Mouse (Mus musculus): Measurements from ENCODE around the gene Ccdc6. TPM values are rescaled to one million over a fixed set of nuclear protein-coding genes. Genes with fewer than 3 reads are reported as not detected.

Ccdc6 gene
- polyA plus RNA-seq, 1 experiment from 2014 or later, result 20.8 TPM

DNA sequence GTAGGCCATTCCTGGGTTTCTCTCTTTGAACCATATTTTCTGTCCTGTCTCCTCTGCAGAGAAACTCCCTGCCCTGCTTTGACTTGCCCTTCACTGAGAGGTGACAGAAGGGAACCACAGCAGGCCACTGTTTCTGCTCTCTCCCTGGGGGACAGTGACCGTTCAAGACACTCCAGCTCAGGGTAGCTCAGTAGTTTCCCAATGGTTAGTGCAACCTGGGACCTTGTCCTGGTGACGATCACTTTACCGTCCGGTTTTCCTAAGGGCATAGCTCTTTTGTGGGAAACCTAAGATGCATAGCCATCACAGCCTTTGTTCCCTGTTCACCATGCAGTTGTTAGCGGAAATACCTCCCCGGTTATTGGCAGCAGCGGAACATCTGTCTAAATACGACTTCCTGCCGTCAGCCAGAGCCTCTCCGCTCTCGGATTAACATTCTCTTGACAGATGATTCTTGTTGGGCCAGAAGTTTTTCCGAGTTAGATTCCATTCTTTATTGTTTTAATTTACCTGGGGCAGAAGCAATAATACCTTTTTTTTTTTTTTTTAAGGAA, 55.3 kb downstream of the Ccdc6 start:
- H3K27me3 ChIP-seq (ENCODE audit: control insufficient read depth, insufficient read depth, low read length), result no peaks in the 10 kb centered on the region
- H3K9ac ChIP-seq (replicated peaks; ENCODE audit: low read length), result no peak overlapping the region
- DNase-seq (ENCODE audit: low spot score) (peak; percentile 53), ATAC-seq (replicated peaks; ENCODE audit: insufficient number of reproducible peaks, low FRiP score, low TSS enrichment, low read depth) (no peak)
- H3K9me3 ChIP-seq (replicated peaks; ENCODE audit: control insufficient read depth, low read length), result no peaks in the 10 kb centered on the region
- H3K27ac ChIP-seq (replicated peaks; ENCODE audit: low read depth, low read length), result no peak overlapping the region
- H3K4me3 ChIP-seq (ENCODE audit: low read depth, low read length), result no peak overlapping the region
- 30% methylated on average over 12 of the region's 12 CpGs for WGBS
- H3K36me3 ChIP-seq (replicated peaks; ENCODE audit: control insufficient read depth, insufficient read depth, low read depth, low read length), result no peaks in the 10 kb centered on the region; the same call in 1 of the 2 replicates
- no peak overlapping the region for H3K4me2 ChIP-seq (ENCODE audit: low read depth, low read length)
- peaks cover 3% of the 10 kb centered on the region; the same call in 1 of the 2 replicates for H3K4me1 ChIP-seq (ENCODE audit: control insufficient read depth, insufficient read depth, low read length)

DNA sequence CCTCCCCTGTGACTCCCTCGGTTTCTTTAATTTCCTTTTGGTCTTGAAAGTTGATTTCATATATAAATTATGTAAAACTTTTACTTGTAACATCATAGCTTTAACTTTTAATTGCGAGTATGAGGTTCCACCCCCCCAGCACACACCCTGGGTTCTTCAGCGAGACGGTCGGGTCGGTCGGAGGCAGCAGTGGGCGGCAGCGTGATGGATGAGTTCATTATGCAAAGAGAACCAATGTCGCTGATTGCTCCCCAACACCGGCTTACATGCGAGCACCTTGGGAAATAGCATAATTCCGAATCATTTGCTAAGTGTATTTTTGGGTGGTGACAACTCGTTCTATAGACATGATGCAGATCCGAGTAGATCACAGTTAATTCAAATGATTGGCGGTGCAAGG, 56.9 kb downstream of the Ccdc6 start:
- 89% methylated on average over 16 of the region's 16 CpGs for WGBS
- H3K27ac ChIP-seq (replicated peaks; ENCODE audit: low read depth, low read length), result no peak overlapping the region
- H3K9me3 ChIP-seq (replicated peaks; ENCODE audit: control insufficient read depth, low read length), result no peaks in the 10 kb centered on the region
- no peak overlapping the region for H3K4me3 ChIP-seq (ENCODE audit: low read depth, low read length)
- no peak for ATAC-seq (replicated peaks; ENCODE audit: insufficient number of reproducible peaks, low FRiP score, low TSS enrichment, low read depth)
- H3K4me2 ChIP-seq (ENCODE audit: low read depth, low read length), result no peak overlapping the region
- H3K4me1 ChIP-seq (ENCODE audit: control insufficient read depth, insufficient read depth, low read length), result peaks cover 3% of the 10 kb centered on the region; the same call in 1 of the 2 replicates
- no peaks in the 10 kb centered on the region; the same call in 1 of the 2 replicates for H3K36me3 ChIP-seq (replicated peaks; ENCODE audit: control insufficient read depth, insufficient read depth, low read depth, low read length)
- H3K9ac ChIP-seq (replicated peaks; ENCODE audit: low read length), result no peak overlapping the region
- no peaks in the 10 kb centered on the region for H3K27me3 ChIP-seq (ENCODE audit: control insufficient read depth, insufficient read depth, low read length)
- no peak for DNase-seq (ENCODE audit: low spot score)

DNA sequence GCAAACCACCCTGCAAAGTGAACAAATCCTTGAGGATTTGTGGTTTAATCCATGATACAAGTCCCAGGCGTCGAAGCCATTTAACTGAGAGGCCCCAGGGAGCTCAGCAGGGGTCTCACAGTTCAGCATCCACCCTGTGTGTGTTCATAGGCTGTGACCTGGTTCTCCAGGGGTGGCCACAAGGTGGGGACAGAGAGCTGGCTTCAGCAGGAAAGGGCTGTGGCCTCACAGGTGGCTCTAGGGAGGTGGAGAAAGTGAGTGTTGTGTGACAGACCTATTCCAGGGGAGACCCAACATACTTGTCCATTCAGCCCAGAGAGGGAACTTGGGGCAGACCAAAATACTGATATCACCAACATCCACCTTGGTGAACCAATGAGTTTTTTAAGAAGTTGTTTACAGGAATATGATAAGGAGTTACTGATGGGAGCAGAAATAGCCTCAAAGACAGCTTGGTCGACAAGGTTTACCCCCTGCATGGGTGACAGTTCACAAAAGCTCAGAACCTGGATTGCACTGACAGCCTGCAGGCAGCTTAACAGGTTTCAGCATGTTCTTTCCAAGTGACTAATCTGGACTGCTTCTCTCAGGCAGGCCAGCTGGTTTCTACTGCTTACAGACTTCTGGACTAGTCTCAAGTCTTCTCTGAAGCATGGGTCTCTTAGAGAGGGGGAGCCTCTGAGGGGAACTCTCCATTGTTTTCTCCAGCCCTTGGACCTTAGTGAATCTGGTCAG, 59.7 kb downstream of the Ccdc6 start:
- DNase-seq (ENCODE audit: low spot score) (peak; percentile 33), ATAC-seq (replicated peaks; ENCODE audit: insufficient number of reproducible peaks, low FRiP score, low TSS enrichment, low read depth) (no peak)
- Histone ChIP-seq H3K27ac (replicated peaks; ENCODE audit: low read depth, low read length) (no peak overlapping the region), H3K4me3 (ENCODE audit: low read depth, low read length) (no peak overlapping the region), H3K4me1 (ENCODE audit: control insufficient read depth, insufficient read depth, low read length) (no peaks in the 10 kb centered on the region), H3K4me2 (ENCODE audit: low read depth, low read length) (no peak overlapping the region), H3K36me3 (replicated peaks; ENCODE audit: control insufficient read depth, insufficient read depth, low read depth, low read length) (no peaks in the 10 kb centered on the region; the same call in 1 of the 2 replicates), H3K9me3 (replicated peaks; ENCODE audit: control insufficient read depth, low read length) (no peaks in the 10 kb centered on the region), H3K27me3 (ENCODE audit: control insufficient read depth, insufficient read depth, low read length) (no peaks in the 10 kb centered on the region), H3K9ac (replicated peaks; ENCODE audit: low read length) (no peak overlapping the region)
- whole genome bisulfite sequencing, result 64% methylated on average over 3 of the region's 3 CpGs

DNA sequence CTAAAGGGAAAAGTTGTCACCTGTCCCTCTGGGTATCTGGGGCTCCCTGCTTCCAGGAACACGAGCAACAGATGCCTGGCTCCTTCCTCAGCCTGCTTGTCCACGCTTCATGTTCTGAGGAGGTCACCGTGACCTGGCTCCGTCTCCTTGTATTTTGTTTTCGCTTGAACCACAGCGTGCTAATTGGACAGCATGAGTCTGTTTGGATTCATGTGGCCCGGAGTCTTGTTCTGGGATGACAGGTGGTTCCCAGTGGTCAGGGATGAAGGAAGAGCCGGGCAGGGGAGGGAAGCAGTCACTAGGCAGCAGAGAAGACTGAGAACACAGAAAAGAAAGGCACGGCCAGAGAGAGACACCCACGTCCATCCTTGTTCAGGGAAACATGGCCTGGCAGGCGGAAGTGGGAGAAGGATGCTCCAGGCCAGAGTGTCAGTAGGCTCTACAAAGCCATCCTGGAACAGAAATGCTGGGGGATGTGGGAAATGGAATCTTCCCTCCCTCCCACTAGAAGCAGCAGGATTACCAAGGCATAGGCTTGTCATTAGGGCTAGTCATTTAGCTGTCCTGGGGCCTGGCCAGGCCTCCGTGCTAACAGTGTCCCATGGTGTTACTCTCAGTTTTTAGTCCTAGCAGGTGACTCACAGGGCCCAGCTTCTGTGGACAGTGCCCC, 62.9 kb downstream of the Ccdc6 start:
- Histone ChIP-seq H3K4me3 (ENCODE audit: low read depth, low read length) (no peak overlapping the region), H3K9ac (replicated peaks; ENCODE audit: low read length) (no peak overlapping the region), H3K36me3 (replicated peaks; ENCODE audit: control insufficient read depth, insufficient read depth, low read depth, low read length) (no peaks in the 10 kb centered on the region; the same call in 1 of the 2 replicates), H3K4me2 (ENCODE audit: low read depth, low read length) (no peak overlapping the region), H3K27ac (replicated peaks; ENCODE audit: low read depth, low read length) (no peak overlapping the region), H3K4me1 (ENCODE audit: control insufficient read depth, insufficient read depth, low read length) (peaks cover 2% of the 10 kb centered on the region; the same call in 1 of the 2 replicates), H3K9me3 (replicated peaks; ENCODE audit: control insufficient read depth, low read length) (no peaks in the 10 kb centered on the region), H3K27me3 (ENCODE audit: control insufficient read depth, insufficient read depth, low read length) (no peaks in the 10 kb centered on the region)
- WGBS, result 73% methylated on average over 12 of the region's 12 CpGs
- DNase-seq (ENCODE audit: low spot score) (no peak), ATAC-seq (replicated peaks; ENCODE audit: insufficient number of reproducible peaks, low FRiP score, low TSS enrichment, low read depth) (no peak)

DNA sequence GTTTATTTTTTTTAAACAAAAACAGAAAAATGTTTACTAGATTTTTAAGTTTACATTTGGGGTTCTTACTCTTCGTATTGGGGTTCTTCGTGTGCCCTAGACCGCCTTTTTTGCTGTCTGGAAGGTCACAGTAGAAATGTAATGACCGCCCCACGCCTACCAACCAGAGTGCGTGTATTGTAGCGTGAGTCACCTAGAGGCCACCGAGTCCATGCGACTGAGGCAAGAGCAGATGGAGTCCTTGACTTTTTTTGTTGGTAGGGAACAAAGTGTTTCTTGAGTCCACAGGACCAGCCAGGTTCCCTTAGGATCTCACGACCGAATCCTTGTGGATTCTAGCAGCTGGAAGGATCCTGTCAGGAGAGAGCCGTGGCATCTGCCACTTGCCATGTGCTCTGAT, 63.9 kb downstream of the Ccdc6 start:
- Histone ChIP-seq H3K4me2 (ENCODE audit: low read depth, low read length) (no peak overlapping the region), H3K27me3 (ENCODE audit: control insufficient read depth, insufficient read depth, low read length) (no peaks in the 10 kb centered on the region), H3K36me3 (replicated peaks; ENCODE audit: control insufficient read depth, insufficient read depth, low read depth, low read length) (no peaks in the 10 kb centered on the region; the same call in 1 of the 2 replicates), H3K9ac (replicated peaks; ENCODE audit: low read length) (no peak overlapping the region), H3K4me3 (ENCODE audit: low read depth, low read length) (no peak overlapping the region), H3K27ac (replicated peaks; ENCODE audit: low read depth, low read length) (no peak overlapping the region), H3K9me3 (replicated peaks; ENCODE audit: control insufficient read depth, low read length) (no peaks in the 10 kb centered on the region), H3K4me1 (ENCODE audit: control insufficient read depth, insufficient read depth, low read length) (peaks cover 2% of the 10 kb centered on the region; the same call in 1 of the 2 replicates)
- WGBS, result 91% methylated on average over 12 of the region's 12 CpGs
- no peak for ATAC-seq (replicated peaks; ENCODE audit: insufficient number of reproducible peaks, low FRiP score, low TSS enrichment, low read depth)
- no peak for DNase-seq (ENCODE audit: low spot score)

DNA sequence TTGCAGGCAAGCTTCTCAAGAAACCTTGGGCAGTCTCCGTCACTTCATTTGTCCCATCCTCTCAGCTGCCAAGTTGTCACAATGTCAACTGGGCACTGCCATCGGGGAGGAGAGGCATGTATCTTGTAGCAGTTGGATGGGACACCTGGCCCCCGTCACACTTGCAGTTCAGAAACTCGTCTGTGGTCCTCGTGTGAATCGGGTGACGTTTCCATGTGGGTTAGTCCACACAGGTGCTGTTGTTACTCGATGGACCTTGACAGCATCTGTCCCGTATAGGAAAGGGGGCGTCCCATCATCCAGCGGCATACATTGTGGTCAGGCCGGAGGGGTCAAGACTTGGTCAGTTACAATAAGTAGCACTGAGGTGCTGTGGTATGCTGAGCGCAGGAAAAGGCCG, 64.6 kb downstream of the Ccdc6 start:
- ATAC-seq (replicated peaks; ENCODE audit: insufficient number of reproducible peaks, low FRiP score, low TSS enrichment, low read depth), result no peak

DNA sequence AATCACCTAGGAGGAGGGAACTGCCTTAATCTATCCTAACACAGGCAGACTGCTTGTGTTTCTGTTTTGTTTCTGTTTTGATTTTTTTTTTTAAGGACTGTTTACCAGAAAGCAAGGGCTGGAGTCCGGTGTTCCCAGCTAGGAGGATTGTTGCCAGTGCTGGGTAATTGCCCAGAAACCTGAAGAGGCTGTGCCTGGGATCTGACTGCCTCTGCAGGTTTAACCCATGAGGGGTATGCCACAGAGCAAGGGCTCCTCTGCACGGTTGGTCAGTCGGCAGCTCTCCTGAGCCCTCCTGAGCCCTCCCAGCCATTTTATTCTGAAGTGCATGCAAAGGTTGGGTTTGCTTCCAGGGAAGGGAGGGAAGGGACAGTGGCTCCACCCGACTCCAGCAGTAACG, 66.8 kb downstream of the Ccdc6 start:
- Histone ChIP-seq H3K4me1 (ENCODE audit: control insufficient read depth, insufficient read depth, low read length) (peaks cover 2% of the 10 kb centered on the region; the same call in 1 of the 2 replicates), H3K27ac (replicated peaks; ENCODE audit: low read depth, low read length) (no peak overlapping the region), H3K9me3 (replicated peaks; ENCODE audit: control insufficient read depth, low read length) (no peaks in the 10 kb centered on the region), H3K9ac (replicated peaks; ENCODE audit: low read length) (no peak overlapping the region), H3K4me3 (ENCODE audit: low read depth, low read length) (no peak overlapping the region), H3K4me2 (ENCODE audit: low read depth, low read length) (no peak overlapping the region), H3K36me3 (replicated peaks; ENCODE audit: control insufficient read depth, insufficient read depth, low read depth, low read length) (no peaks in the 10 kb centered on the region; the same call in 1 of the 2 replicates), H3K27me3 (ENCODE audit: control insufficient read depth, insufficient read depth, low read length) (no peaks in the 10 kb centered on the region)
- ATAC-seq (replicated peaks; ENCODE audit: insufficient number of reproducible peaks, low FRiP score, low TSS enrichment, low read depth), result no peak
- DNase-seq (ENCODE audit: low spot score), result no peak
- 37% methylated on average over 5 of the region's 5 CpGs for WGBS

More for the DNA sequence above, 64.6 kb downstream of the Ccdc6 start:
- Histone ChIP-seq H3K4me3 (ENCODE audit: low read depth, low read length) (no peak overlapping the region), H3K9ac (replicated peaks; ENCODE audit: low read length) (no peak overlapping the region), H3K4me1 (ENCODE audit: control insufficient read depth, insufficient read depth, low read length) (peaks cover 2% of the 10 kb centered on the region; the same call in 1 of the 2 replicates), H3K4me2 (ENCODE audit: low read depth, low read length) (no peak overlapping the region), H3K27me3 (ENCODE audit: control insufficient read depth, insufficient read depth, low read length) (no peaks in the 10 kb centered on the region), H3K36me3 (replicated peaks; ENCODE audit: control insufficient read depth, insufficient read depth, low read depth, low read length) (no peaks in the 10 kb centered on the region; the same call in 1 of the 2 replicates), H3K27ac (replicated peaks; ENCODE audit: low read depth, low read length) (no peak overlapping the region), H3K9me3 (replicated peaks; ENCODE audit: control insufficient read depth, low read length) (no peaks in the 10 kb centered on the region)
- 92% methylated on average over 14 of the region's 14 CpGs for WGBS
- DNase-seq (ENCODE audit: low spot score), result no peak

DNA sequence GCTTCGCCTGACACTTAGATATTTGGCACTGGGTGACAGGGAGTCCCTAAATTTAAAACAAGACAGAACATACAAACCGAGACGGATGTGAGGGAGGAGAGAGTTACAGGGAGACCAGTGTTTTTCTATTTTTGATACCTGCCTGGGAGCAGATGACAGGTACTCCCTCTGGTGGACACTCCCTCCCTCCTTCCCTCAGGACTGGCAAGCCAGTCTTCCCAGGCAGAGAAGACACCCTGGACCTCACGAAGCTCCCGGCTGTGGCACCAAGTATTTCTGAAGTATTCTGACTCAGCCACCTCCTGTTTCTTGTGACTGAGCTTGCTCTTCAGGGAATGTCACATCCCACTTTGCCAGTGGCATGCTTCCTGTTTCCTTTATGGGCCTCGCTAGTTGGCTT, 69.0 kb downstream of the Ccdc6 start:
- Histone ChIP-seq H3K9me3 (replicated peaks; ENCODE audit: control insufficient read depth, low read length) (no peaks in the 10 kb centered on the region), H3K9ac (replicated peaks; ENCODE audit: low read length) (no peak overlapping the region), H3K36me3 (replicated peaks; ENCODE audit: control insufficient read depth, insufficient read depth, low read depth, low read length) (no peaks in the 10 kb centered on the region; the same call in 1 of the 2 replicates), H3K4me2 (ENCODE audit: low read depth, low read length) (no peak overlapping the region), H3K27ac (replicated peaks; ENCODE audit: low read depth, low read length) (no peak overlapping the region), H3K4me1 (ENCODE audit: control insufficient read depth, insufficient read depth, low read length) (peaks cover 2% of the 10 kb centered on the region; the same call in 1 of the 2 replicates), H3K4me3 (ENCODE audit: low read depth, low read length) (no peak overlapping the region), H3K27me3 (ENCODE audit: control insufficient read depth, insufficient read depth, low read length) (no peaks in the 10 kb centered on the region)
- WGBS, result 83% methylated on average over 6 of the region's 6 CpGs
- ATAC-seq (replicated peaks; ENCODE audit: insufficient number of reproducible peaks, low FRiP score, low TSS enrichment, low read depth), result no peak
- DNase-seq (ENCODE audit: low spot score), result no peak
